Mouse (Mus musculus) retina, embryonic 14.5 days (tissue): ENCODE results near the gene Elfn2.

Source experiments
- DNase-seq: peaks from one replicate; pipeline ENCODE4 v3.0.0-alpha.2; 2015; ENCODE audit warnings: low spot score

Elfn2 gene

DNA sequence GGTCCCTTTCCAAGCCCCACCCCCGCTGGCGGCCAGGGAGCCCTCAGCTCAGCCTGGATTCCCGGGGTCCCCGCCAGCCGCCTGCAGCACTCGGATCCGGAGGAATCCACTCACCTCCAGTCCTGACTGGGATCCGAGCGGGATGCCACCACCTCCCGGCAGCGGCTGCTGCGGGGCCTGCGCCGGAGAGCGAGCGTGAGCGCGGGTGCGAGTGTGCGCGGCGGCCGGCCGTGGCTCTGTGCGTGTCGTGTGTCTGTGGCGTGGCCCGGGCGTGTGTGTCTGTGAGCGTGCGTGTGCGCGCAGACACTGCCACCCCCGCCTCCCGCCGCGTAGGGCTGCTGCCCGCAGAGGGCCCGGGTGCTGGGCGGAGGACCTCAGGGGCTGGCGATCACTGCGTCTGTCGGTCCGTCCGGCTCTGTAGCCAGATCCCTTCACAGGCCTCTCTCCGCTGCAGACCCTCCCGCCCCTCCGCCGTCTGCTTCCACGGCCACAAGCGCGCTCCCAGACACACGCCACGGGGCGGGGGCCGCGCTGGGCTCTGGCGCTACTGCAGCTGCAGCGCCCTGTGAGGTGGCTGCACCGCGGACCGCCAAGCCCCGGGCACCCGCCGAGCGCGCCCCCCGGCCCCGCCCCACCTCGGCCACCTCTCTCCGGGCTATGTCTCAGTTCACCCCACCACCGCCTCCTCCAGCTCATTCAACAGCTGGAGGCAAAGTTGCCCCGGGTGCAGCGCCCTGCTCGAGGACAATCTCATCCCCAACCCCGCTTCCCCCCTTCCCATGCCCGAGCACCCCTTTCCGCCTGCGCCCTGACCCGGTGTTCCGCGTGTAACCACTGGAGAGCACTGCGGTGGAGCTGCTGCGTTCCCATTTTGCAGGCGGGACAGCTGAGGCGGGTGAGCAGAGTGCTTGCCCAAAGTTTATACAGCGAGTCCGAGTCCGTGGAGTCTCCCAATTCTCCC lies at the start of gene Elfn2:
Gene Elfn2 (minus strand): TSS at position 482 of the 961 bp plus-strand sequence.
- DNase-seq = no peak

- no peak for DNase-seq
Observed at GRCm38 (mm10) chr15:78763704-78764103, 45.1 kb upstream of the Elfn2 start.

GRCm38 (mm10) chr15:78763210-78763609 lies 44.6 kb upstream of the Elfn2 start:
- peak; percentile 63 for DNase-seq

- DNase-seq = no peak
Observed at GRCm38 (mm10) chr15:78761112-78761511, 42.5 kb upstream of the Elfn2 start.

DNA sequence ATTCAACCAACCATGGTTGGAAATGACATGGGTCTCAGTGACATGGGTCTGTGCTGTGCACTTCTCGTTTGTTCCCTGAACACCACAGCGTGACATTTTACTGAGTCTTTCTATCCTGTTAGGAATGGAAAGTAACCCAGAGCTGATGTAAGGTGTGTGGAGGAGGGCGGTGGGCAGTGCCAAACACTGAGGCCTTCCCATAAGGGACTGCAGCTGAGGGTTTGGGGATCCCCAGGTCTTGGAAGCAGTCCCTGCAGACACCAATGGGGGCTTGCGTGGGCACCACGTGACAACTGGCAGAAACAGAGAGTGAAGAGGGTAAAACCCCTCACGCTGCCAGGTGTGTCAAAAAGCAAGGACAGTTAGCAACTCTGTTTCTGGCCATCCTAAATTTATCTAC lies 39.6 kb upstream of the Elfn2 start:
- no peak for DNase-seq

- no peak for DNase-seq
Observed at GRCm38 (mm10) chr15:78755966-78756725, 37.6 kb upstream of the Elfn2 start.

GRCm38 (mm10) chr15:78755226-78755625 lies 36.7 kb upstream of the Elfn2 start:
- no peak for DNase-seq

DNA sequence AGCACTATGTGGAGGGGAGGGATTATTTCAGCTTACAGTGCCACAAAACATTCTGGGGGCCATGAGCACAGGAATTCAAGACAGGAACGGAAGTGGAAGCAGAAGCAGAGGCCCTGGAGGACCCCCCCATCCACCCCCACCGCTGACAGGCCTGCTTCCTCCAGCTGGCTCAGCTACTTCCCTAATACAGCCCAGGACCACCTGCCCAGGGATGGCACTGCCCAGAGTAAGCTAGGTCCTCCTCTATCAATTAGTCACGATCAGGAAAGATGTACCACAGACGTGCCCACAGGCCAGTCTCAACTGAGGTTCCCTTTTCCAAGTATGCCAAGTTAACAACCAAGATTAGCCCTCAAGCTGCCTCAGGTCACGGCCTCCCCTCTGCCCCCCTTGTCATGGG lies 35.6 kb upstream of the Elfn2 start:
- DNase-seq = no peak

- no peak for DNase-seq
Observed at GRCm38 (mm10) chr15:78752991-78753390, 34.4 kb upstream of the Elfn2 start.

DNA sequence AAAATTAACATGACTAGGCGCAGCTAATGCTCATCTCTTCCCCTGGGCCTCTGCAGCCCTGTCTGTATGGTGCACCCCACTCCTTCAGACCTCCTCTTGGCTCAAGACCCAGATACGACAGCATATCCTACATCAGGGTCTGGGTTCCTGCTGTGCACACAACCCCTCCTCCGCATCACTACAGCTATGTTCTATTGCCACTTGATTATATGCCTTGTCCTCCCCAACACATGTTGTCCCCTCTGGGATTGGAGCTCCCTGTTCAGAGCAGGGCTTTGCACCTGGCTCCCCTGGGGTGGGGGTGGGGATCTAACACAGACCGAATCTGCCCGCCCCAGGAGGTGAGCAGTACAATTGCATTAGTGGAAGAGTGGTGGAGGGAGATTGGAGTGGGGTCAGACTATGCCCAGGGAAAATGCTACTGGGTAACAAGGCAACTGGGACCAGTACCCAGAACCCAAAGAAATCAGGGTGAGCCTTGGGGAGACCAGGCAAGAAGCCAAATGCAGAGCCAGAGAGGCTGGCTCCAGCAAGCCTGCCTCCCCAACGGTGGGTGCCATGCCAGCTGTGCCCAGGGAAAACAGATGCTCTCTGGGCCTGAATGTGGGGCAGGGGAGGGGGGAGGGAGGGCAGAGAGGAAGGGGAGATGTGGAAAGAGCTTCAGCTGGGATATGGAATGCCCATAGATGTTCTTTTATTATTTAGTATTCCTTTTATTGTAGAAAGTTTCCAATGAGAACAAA lies 32.2 kb upstream of the Elfn2 start:
- DNase-seq = no peak

DNA sequence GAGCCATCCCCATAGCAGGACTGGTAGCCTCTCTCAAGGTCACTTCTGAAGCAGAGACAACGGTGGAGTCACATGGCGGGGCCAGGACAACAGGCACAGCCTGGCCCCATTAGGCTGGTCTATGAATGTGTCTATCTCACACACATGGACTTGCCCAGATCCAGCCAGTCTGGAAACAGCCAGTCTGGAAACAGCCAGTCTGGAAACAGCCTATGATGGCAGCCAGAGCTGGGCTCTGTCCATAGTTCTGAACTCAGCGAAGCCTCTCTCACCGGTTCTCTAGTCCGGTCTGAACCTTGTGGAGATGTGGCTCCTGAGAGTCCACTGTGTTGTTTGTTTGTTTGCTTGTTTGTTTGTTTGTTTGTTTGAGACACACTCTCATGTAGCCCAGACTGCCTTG lies 31.3 kb upstream of the Elfn2 start:
- DNase-seq = no peak

GRCm38 (mm10) chr15:78744206-78744605 lies 25.6 kb upstream of the Elfn2 start:
- DNase-seq = peak; percentile 92

- DNase-seq = no peak
Observed at GRCm38 (mm10) chr15:78742831-78743230, 24.3 kb upstream of the Elfn2 start.

DNA sequence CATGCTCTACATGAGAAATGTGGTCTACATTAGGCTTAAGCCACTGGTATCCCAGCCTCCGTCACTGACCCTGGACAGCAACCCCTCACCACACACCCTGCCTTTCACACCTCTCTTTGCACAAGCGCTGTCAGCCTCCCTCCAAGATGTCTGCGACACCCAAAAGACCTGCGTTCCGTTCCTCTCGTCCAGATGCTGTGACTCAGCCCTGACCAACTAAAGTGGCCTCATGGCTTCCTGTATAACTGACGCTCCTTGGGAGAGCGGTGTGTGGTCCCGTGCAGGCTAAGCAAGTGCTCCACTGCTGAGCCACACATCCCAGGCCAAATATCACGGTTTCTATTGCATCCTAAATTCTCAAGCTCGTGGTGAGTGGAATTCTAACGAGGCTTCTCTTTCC lies 22.1 kb upstream of the Elfn2 start:
- DNase-seq = no peak

DNA sequence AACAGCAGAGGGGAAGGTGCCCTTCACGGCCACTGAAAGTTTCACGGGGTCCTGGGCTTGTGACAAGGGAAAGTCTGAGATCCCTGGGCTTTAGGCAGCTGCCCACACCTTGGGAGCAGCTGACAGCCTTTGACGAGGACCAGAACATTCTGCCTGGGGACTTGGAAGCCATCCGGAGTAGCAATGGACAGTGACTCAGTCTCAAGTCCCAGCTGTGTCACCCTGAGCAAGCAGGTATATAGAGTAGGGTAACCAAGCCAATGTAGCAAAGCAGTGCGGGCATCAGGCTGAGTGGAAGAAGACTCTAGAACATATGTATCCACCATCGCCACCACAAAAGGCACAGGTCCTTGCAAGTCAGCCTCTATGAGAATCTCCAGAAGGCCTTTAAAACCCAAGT lies 18.6 kb upstream of the Elfn2 start:
- no peak for DNase-seq

- DNase-seq = no peak
Observed at GRCm38 (mm10) chr15:78736681-78737100, 18.1 kb upstream of the Elfn2 start.

- no peak for DNase-seq
Observed at GRCm38 (mm10) chr15:78736181-78736579, 17.6 kb upstream of the Elfn2 start.

DNA sequence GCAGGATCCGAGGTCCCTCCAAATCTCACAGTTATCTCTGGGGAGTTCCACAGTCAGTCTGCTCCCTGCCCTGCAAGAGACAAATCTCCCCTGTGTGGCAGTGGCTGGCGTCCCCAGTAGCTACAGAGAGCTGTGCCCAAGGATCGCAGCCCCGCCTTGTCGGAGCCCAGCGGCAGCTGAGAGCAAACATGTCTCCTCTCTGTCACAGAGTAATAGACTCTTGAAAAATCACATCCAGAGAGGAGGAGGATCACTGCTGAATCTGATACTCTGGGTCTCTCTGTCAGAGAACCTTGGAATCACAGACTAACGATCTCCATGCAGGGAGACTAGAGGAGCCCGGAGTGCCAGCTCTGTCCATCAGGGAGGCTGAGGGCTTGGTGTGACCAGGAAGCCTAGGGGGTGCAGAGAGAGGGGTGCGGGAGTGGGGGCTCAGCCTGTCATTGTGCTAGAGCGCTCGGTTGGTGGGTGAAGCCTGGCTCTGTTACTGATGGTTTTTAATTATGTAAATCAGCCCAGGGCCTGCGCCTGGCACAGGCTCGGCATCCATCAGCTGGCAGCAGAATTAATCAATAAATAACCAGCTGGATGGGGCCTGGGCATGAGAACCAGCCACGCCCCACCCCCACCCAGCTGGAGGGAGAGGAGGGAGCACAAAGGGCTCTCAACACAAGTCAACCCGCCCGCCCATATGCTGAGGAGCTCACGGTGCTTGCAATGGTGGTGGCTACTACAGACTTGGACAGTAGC lies 17.0 kb upstream of the Elfn2 start:
- no peak for DNase-seq

DNA sequence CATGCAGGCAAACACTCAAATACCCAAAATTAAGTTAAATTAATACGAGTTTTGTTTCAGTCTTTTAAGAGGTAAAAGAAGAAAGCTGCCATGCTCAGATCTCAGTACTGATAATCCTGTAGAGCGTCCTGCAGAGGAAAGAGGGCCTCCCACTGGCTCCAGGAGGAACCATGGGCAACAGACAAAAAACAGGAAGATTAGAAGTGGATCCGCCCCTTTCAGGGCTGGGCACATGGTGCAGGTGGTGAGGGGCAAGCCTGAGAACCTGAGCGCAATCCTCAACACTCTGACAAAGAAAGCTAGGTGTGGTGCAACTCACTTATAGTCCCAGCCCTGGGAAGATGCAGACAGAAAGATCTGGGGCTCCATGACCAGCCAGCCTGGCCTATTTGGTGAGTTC lies 13.3 kb upstream of the Elfn2 start:
- DNase-seq = no peak

GRCm38 (mm10) chr15:78730315-78731049 lies 11.9 kb upstream of the Elfn2 start:
- no peak for DNase-seq

- no peak for DNase-seq
Observed at GRCm38 (mm10) chr15:78726697-78727096, 8.1 kb upstream of the Elfn2 start.
